Mouse (Mus musculus) heart, embryonic 11.5 days (tissue): ENCODE results near the gene 2610301B20Rik. TPM values are rescaled to one million over a fixed set of nuclear protein-coding genes. Genes with fewer than 3 reads are reported as not detected.
"Not testable (repeated sequence)": the region's sequence is repeated elsewhere in the genome, so short reads cannot be mapped to it uniquely, and the experiment has no call there.

ENCODE experiments used
- ATAC-seq: fragments of 200-750 bp; cut with Nextera tagmentation; replicated peaks from 2 replicates; pipeline ENCODE4 v1.8.0; 2017; ENCODE audit warnings: moderate library complexity; ENCODE audit not compliant: insufficient number of reproducible peaks, low FRiP score, low TSS enrichment
- H3K27ac ChIP-seq: fragments of 300-500 bp; sonication (generic); 2 replicates; pipeline ENCODE4 v1.5.1; 2014; ENCODE audit warnings: mild to moderate bottlenecking, low read depth, low read length
- H3K27me3 ChIP-seq: fragments of 300-500 bp; sonication (generic); 2 replicates; pipeline ENCODE4 v1.6.1; 2014; ENCODE audit warnings: mild to moderate bottlenecking, low read length, mixed read lengths; ENCODE audit not compliant: control insufficient read depth, insufficient read depth
- H3K36me3 ChIP-seq: fragments of 300-500 bp; sonication (generic); 2 replicates; pipeline ENCODE4 v1.6.1; 2014; ENCODE audit warnings: mild to moderate bottlenecking, low read length, moderate library complexity, mixed read lengths; ENCODE audit not compliant: control insufficient read depth, insufficient read depth
- H3K4me1 ChIP-seq: fragments of 300-500 bp; sonication (generic); 2 replicates; pipeline ENCODE4 v1.6.1; 2014; ENCODE audit warnings: low read length; ENCODE audit not compliant: control insufficient read depth, insufficient read depth
- H3K4me2 ChIP-seq: fragments of 300-500 bp; sonication (generic); 2 replicates; pipeline ENCODE4 v1.6.1; 2014; ENCODE audit warnings: mild to moderate bottlenecking, moderate library complexity
- H3K4me3 ChIP-seq: fragments of 300-500 bp; sonication (generic); 2 replicates; pipeline ENCODE4 v1.5.1; 2014; ENCODE audit warnings: low read depth, low read length
- H3K9ac ChIP-seq: fragments of 300-500 bp; sonication (generic); 2 replicates; pipeline ENCODE4 v1.6.1; 2014; ENCODE audit warnings: mild to moderate bottlenecking, low read depth, low read length, moderate library complexity
- H3K9me3 ChIP-seq: fragments of 300-500 bp; sonication (generic); replicated peaks from 2 replicates; pipeline ENCODE4 v1.6.1; 2016; ENCODE audit warnings: low read length; ENCODE audit not compliant: control insufficient read depth
- WGBS: fragments of 180-500 bp; shearing (Covaris S2); extraction: QIAGEN DNeasy Blood & Tissue Kit; methylation state at CpG from one replicate; pipeline ENCODE4 v1.1.7; 2014; ENCODE audit not compliant: insufficient replicate concordance; 5-methylcytosine and 5-hydroxymethylcytosine counted together
- polyA plus RNA-seq: library from polyadenylated mRNA; unstranded; fragments of >200 nt; fragmentation: Nextera tagmentation; extraction: Ambion mirVana; gene quantifications from 2 replicates; pipeline ENCODE4 v1.2.1, GENCODE M21; 2014

The 2610301B20Rik gene
- polyA plus RNA-seq, 1 experiment from 2014 or later: 24.9 TPM

DNA sequence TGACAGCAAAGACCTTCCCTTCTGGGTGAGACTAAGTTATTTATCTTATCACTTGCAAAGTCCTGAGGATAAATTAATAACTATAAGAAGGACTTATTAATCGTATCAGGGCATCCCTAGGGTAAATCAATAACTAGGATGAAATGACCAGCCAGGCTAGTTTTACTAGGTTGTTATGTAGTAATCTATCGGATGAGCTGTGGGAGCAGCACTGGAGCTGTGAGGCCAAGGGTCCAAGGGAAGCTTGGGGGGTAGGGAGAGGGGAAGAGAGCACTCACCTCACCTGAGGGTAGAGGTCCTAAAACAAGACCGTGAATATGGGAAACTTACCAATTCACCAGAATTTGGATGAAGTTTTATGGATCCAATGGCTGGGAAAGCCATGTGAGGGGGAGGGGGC is 13.5 kb upstream of the 2610301B20Rik start:
- Histone ChIP-seq H3K4me1 (0 out of 2 replicates have a peak, but pooled peaks cover 2% of the 10 kb centered on the region), H3K4me3 (no peak overlapping the region), H3K27me3 (no peaks in the 10 kb centered on the region), H3K27ac (no peak overlapping the region), H3K4me2 (no peak overlapping the region), H3K9ac (no peak overlapping the region), H3K36me3 (no peaks in the 10 kb centered on the region), H3K9me3 (no peaks in the 10 kb centered on the region)
- no peak for ATAC-seq
- 79% methylated on average over 3 of the region's 3 CpGs for WGBS

DNA sequence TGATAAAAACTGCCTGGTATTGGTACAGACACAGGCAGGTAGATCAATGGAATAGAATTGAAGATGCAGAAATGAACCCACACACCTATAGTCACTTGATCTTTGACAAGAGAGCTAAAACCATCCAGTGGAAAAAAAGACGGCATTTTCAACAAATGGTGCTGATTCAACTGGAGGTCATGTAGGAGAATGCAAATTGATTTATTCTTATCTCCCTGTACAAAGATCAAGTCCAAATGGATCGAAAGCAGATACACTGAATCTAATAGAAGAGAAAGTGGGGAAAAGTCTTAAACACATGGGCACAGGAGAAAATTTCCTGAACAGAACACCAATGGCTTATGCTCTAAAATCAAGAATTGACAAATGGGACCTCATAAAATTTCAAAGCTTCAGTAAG is 11.4 kb upstream of the 2610301B20Rik start:
- WGBS: 84% methylated on average over 2 of the region's 2 CpGs
- H3K4me2 ChIP-seq, H3K27me3 ChIP-seq, H3K36me3 ChIP-seq, H3K27ac ChIP-seq, H3K9ac ChIP-seq, H3K9me3 ChIP-seq, H3K4me3 ChIP-seq, ATAC-seq, H3K4me1 ChIP-seq: not testable (repeated sequence)

DNA sequence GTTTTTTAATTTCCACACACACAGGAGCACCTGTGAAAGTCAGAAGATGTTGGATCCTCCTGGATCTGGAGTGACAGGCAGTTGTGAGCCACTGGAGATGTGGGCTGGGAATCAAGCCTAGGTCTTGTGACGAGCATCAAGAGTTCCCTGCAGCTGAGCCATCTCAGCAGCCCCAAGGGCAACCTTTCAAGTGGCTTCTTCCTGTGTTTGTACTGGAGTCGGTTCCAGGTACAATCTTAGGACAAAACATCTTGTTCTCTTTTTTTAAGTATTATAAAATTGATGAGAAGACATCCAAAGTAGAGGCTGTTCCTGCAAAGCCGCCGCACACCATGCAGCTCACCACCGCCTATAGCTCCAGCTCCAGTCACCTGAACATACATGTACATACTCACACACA is 2.1 kb upstream of the 2610301B20Rik start:
- Histone ChIP-seq H3K9me3 (no peaks in the 10 kb centered on the region), H3K4me3 (no peak overlapping the region), H3K27me3 (no peaks in the 10 kb centered on the region), H3K36me3 (no peaks in the 10 kb centered on the region), H3K9ac (no peak overlapping the region), H3K4me2 (no peak overlapping the region), H3K4me1 (peaks cover 5% of the 10 kb centered on the region), H3K27ac (no peak overlapping the region)
- WGBS: 77% methylated on average over 5 of the region's 5 CpGs
- ATAC-seq: no peak

DNA sequence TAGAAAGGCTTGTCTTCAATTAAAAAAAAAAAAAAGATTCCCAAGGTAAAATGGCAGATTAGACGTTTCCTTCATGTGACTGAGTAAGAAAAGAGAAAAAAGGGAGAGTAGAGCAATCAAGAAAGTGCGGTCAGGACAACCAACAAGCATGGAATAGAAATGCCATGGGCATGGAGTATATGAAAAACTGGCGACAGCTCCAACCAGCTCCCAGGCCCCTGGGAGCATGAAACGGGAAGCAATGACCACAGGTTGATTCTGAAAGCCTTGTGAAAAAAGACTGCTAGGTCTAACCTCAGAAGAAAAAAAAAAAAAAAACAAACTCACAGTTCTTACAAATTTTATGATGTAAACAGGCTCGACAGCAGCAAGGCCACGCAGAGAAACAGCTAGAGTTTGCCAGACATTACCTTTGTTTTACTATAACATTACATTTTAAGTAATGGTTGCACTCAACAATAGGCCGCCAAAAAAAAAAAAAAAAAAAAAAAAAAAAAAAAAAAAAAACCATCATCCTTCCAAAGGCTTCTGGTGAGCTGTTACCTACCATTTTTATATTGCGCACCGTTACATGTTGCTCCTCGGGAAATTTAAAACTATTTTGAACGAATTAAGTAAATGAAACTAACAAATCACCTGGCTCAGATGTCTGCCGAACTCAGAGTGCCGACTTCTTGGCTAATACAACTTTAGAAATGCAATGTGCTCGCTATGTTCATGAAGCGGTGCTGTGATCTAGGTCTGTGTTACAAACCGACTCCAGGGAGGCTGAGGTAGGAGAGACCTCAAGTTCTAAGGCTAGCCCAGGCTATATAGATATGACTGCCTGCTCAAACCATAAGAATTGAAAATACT is 1.4 kb upstream of the 2610301B20Rik start:
- ATAC-seq: no peak
- Histone ChIP-seq H3K4me3 (peak overlapping the region; percentile 90), H3K9ac (peak overlapping the region; percentile 79), H3K9me3 (no peaks in the 10 kb centered on the region), H3K4me2 (peak overlapping the region; percentile 78), H3K4me1 (peaks cover 5% of the 10 kb centered on the region), H3K27ac (0 out of 2 replicates have a peak overlapping the region, but pooled peaks have one; percentile 92), H3K27me3 (no peaks in the 10 kb centered on the region), H3K36me3 (no peaks in the 10 kb centered on the region)
- 41% methylated on average over 16 of the region's 16 CpGs for WGBS

DNA sequence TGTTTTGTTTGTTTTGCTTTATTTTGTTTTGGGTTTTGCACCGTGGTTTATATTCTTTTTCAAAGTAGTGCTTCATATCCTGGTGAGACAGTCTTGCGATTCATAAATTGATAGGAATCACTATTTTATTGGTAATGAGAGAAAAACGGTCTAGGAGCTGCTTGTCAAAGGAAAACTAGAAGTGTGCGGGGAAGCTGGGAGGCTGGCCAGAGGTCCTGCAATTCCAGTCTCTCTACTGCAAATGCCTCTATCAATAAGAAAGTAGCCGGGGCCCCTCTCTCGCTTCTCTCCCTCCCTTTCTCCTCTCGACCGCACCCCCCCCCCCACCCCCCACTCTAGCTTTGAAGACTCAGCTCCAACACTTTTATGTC is 764 bp upstream of the 2610301B20Rik start:
- 3% methylated on average over 5 of the region's 8 CpGs for WGBS
- Histone ChIP-seq H3K27ac (peak overlapping the region; percentile 92), H3K36me3 (no peaks in the 10 kb centered on the region), H3K9ac (peak overlapping the region; percentile 79), H3K27me3 (no peaks in the 10 kb centered on the region), H3K4me1 (peaks cover 5% of the 10 kb centered on the region), H3K4me2 (peak overlapping the region; percentile 78), H3K9me3 (no peaks in the 10 kb centered on the region), H3K4me3 (peak overlapping the region; percentile 90)
- peak; percentile 46 for ATAC-seq

DNA sequence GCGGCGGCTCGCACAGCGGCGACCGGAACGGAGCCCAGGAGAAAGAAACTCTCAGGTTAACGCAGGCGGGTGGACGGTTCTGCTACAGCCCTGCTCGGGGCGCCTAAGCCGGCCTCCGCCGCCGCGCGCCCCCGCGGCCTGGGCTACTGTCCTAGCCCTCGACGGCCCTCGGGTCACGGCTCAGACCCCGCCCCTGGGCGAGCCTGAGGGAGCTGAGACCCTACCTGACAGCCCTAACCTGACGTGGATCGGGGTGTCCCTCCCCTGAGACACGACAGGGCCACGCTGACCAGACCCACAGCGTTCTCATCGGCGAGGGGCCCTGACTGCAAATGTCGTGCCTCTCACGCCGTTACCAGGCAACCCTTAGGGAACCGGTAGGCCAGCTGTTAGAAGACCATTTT is 422 bp downstream of the 2610301B20Rik start:
- peak; percentile 79 for ATAC-seq
- H3K9me3 ChIP-seq: no peaks in the 10 kb centered on the region
- peak overlapping the region; percentile 79 for H3K9ac ChIP-seq
- peak overlapping the region; percentile 92 for H3K27ac ChIP-seq
- H3K36me3 ChIP-seq: no peaks in the 10 kb centered on the region
- peak overlapping the region; percentile 78 for H3K4me2 ChIP-seq
- peak overlapping the region; percentile 90 for H3K4me3 ChIP-seq
- H3K27me3 ChIP-seq: no peaks in the 10 kb centered on the region
- peaks cover 5% of the 10 kb centered on the region for H3K4me1 ChIP-seq
- WGBS: under 1% methylated on average over 36 of the region's 37 CpGs

DNA sequence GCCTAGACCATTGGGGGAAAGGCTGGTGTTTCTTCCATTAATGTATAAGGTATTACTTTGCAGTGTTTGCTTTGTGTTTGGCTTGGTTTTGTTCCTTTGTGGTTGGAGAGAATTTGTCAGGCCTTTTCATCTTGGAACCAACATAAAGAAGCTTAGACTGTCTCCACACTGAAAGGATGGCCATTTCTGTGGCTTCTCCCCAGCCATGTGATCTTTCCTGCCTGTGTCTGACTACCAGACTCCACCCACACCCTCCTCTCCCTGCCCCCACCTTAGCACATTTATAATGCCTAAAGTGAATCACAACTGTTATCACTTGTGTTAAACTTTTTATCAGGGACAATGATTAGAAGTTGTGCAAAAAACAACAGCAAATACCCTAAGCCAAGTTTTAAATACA is 1.1 kb downstream of the 2610301B20Rik start:
- peak overlapping the region; percentile 92 for H3K27ac ChIP-seq

DNA sequence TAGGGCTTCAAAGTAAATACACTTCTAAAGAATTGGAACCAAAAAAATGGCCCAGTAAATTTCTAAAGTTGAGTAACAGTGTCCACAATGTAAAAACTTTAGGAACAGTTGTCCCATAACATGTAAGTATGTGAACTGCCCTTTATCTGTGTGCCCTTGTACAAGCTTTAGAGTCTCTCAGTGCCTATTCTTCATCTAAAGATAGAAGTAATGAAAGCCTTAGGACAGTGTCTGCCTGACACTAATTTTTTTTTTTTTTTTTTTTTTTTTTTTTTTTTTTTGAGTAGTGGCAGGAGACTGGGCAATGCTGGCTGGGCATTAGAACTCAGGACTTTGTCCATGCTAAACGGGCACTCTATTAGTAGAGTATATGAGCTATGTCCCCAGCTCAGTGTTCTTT is 2.8 kb downstream of the 2610301B20Rik start:
- H3K4me1 ChIP-seq: peaks cover 5% of the 10 kb centered on the region
- no peaks in the 10 kb centered on the region for H3K36me3 ChIP-seq
- H3K4me2 ChIP-seq: no peak overlapping the region
- WGBS: 69% methylated on average over 1 of the region's 1 CpGs
- no peaks in the 10 kb centered on the region for H3K9me3 ChIP-seq
- H3K27me3 ChIP-seq: no peaks in the 10 kb centered on the region
- H3K9ac ChIP-seq: no peak overlapping the region
- H3K27ac ChIP-seq: no peak overlapping the region
- no peak for ATAC-seq
- H3K4me3 ChIP-seq: no peak overlapping the region

More for the DNA sequence above, 1.1 kb downstream of the 2610301B20Rik start:
- peak overlapping the region; percentile 78 for H3K4me2 ChIP-seq
- H3K4me1 ChIP-seq: peaks cover 5% of the 10 kb centered on the region
- no peaks in the 10 kb centered on the region for H3K36me3 ChIP-seq
- H3K4me3 ChIP-seq: peak overlapping the region; percentile 90
- no peak for ATAC-seq
- H3K9ac ChIP-seq: peak overlapping the region; percentile 79
- H3K27me3 ChIP-seq: no peaks in the 10 kb centered on the region
- H3K9me3 ChIP-seq: no peaks in the 10 kb centered on the region
